Mouse (Mus musculus): ENCODE data around the gene Vmn2r90.
A peak's percentile ranks its signal among the peaks of the same experiment; 100 is the strongest.
"Not testable (repeated sequence)": the region's sequence is repeated elsewhere in the genome, so short reads cannot be mapped to it uniquely, and the experiment has no call there.

The Vmn2r90 gene

DNA sequence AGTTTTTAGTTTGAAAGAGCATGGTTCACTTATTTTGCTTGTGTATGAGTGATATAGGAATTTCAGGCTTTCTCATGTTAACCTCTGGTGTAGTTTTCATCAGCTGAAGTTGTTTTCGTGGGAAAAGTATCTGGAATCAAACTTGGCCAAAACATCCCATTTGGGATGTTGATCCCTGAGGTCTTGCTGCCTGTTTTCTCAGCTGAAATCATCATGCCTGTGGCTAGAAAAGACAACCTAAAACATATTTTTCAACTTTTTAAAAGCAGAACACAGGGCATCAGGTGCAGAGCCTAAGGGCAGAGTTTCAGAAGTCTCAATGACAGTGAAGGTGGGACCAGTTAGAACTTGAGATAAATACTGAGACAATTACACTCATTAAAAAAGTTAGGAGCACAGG, at the start of gene Vmn2r90:
Gene Vmn2r90, plus strand, starts transcription at position 301 of the 400 bp plus-strand sequence.
- no peak for DNase-seq (ENCODE audit: low spot score in 2 of 2)

GRCm38 (mm10) chr17:17654997-17655828, 48.3 kb upstream of the Vmn2r90 start:
- no peak for DNase-seq (ENCODE audit: low spot score in 2 of 2)

DNA sequence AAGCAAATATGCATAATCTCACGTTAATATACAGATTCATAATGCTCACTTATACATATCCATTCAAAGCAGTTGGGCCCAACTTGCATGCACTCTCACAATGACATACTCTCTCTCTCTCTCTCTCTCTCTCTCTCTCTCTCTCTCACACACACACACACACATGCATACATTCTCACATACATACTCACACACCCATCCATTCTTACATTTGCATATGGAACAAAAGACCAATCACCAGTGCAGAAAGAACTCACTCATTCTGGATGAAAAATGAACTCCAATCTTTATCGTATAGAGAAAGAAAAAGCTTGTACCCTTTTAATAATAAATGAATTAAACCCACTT, 47.7 kb upstream of the Vmn2r90 start:
- no peak for DNase-seq (ENCODE audit: low spot score in 2 of 2)

- DNase-seq (ENCODE audit: low spot score in 2 of 2): no peak
Observed at GRCm38 (mm10) chr17:17678781-17679180, 24.8 kb upstream of the Vmn2r90 start.

GRCm38 (mm10) chr17:17690659-17691058, 12.9 kb upstream of the Vmn2r90 start:
- no peak for DNase-seq (ENCODE audit: low spot score in 2 of 2)

DNA sequence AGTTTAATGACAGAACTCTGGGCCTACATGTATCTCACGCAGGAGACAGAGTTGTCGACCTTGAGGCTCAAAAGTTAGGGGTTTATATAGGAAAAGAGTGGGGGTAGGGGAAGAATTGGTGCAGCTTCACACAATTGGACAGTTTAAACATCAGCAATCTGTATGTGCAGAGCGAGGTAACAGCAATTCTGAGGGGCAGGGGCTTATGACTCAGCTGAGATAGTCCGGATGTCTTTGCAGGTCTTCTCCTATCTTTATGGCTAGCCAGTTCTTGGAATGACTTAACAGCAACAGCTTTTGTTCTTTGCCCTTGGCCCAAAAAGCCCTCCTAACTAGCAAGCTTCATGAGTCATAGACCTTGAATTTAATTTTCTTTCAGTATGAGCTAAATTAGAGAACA, 28.8 kb downstream of the Vmn2r90 start:
- DNase-seq (ENCODE audit: low spot score in 2 of 2): not testable (repeated sequence)

DNA sequence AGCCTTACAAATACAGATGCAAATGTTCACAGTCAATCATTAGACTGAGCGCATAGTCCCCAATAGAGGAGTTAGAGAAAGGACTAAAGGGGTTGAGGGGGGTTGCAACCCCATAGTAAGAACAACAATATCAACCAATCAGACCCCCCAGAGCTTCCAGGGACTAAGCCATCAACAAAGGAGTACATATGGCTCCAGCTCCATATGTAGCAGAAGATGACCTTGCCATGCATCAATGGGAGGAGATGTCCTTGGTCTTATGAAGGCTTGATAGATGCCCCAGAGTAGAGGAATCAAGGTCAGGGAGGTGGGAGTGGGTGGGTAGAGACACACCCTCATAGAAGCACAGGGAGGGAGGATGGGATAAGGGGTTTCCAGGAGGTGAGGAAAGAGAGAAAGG, 35.1 kb downstream of the Vmn2r90 start:
- no peak for DNase-seq (ENCODE audit: low spot score in 2 of 2)

GRCm38 (mm10) chr17:17739300-17739699, 35.8 kb downstream of the Vmn2r90 start:
- not testable (repeated sequence) for DNase-seq (ENCODE audit: low spot score in 2 of 2)

GRCm38 (mm10) chr17:17739936-17740335, 36.4 kb downstream of the Vmn2r90 start:
- DNase-seq (ENCODE audit: low spot score in 2 of 2): not testable (repeated sequence)

GRCm38 (mm10) chr17:17741516-17741915, 38.0 kb downstream of the Vmn2r90 start:
- not testable (repeated sequence) for DNase-seq (ENCODE audit: low spot score in 2 of 2)

- peak; percentile 4 to 16 for DNase-seq (ENCODE audit: low spot score in 2 of 2)
Observed at GRCm38 (mm10) chr17:17749371-17749770, 45.8 kb downstream of the Vmn2r90 start.

DNA sequence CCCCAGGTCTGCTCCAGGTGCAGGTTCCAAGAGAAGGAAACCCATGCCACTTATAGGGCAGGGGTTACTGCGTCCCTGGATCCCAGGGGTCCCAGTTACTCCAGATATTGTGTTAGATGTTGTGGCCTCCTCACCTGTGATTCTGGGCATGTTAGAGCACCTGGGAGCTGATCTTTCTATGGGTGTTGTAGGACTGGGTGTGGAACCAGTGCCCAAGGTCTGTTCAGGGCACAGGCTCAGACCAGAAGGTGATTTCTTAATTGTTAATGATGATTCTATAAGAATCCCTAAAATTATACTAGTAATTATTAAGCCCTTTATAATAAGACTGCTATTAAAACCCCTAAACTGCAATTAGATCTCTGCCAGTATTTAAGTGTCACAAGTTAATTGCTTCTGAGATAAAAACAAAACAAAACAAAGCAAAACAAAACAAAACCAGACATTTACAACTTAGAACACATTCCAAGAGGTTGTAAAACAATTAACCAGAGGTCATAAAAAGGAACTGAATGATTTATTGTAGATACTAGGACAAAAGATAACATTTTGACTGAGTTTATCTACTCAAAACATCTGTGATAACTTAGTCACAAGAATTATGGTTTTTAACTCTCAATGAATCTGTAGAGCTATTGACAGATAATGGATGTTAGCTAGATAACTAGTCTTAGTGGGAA, 59.2 kb downstream of the Vmn2r90 start:
- no peak for DNase-seq (ENCODE audit: low spot score in 2 of 2)

GRCm38 (mm10) chr17:17764206-17764605, 60.7 kb downstream of the Vmn2r90 start:
- no peak for DNase-seq (ENCODE audit: low spot score in 2 of 2)

- peak in 1 of 2 experiments; percentile 1 for DNase-seq (ENCODE audit: low spot score in 2 of 2)
Observed at GRCm38 (mm10) chr17:17766481-17766880, 62.9 kb downstream of the Vmn2r90 start.

Data from urinary bladder, adult 18-20 months (tissue).